In genomic region chr12:38123524-38123923, GRCm38 (mm10) we compare ENCODE assay signal across 10 mouse cellular contexts.
A peak's percentile ranks its signal among the peaks of the same experiment; 100 is the strongest.
DNase-seq lines count a peak whose midpoint lies in the region; ATAC-seq and TF ChIP-seq lines count a peak whose summit lies in the region.
"Had no signal": no experiment of that assay in that cellular context is flagged by ENCODE, and none has a peak within 500 bp of the region (broad histone marks: within the 10 kb centered on the region; RNA-seq: fewer than 3 reads in every experiment).

No protein-coding gene starts in this region.

- no peak for ATAC-seq in heart, embryonic 11.5 days (replicated peaks; ENCODE audit: insufficient number of reproducible peaks, low FRiP score, low TSS enrichment)
- ATAC-seq in lung, embryonic 14.5 days (ENCODE audit: insufficient read depth): no peak
- ATAC-seq in megakaryocyte-erythroid progenitor cell, adult 5-6 weeks (replicated peaks; ENCODE audit: low FRiP score, low TSS enrichment, poor library complexity, severe bottlenecking): no peak

- H3K4me3 ChIP-seq in heart, embryonic 11.5 days (ENCODE audit: low read depth, low read length): no peak overlapping the region
- no peak overlapping the region for H3K4me3 ChIP-seq in lung, embryonic 14.5 days (ENCODE audit: low read depth, low read length)
- no peak overlapping the region for H3K4me3 ChIP-seq in lung, adult 2 months (replicated peaks; ENCODE audit: extremely low read depth, low read depth, low read length)
- H3K4me3 ChIP-seq: embryonic facial prominence, embryonic 15.5 days had no signal

- DNase-seq in heart, postnatal 4 days: peak; percentile 13
- peak; percentile 80 for DNase-seq in lung, embryonic 14.5 days
- DNase-seq in lung, adult 2 months: no peak
- DNase-seq in brain, embryonic 14.5 days (ENCODE audit: low read depth): peak; percentile 81
- DNase-seq in retina, embryonic 14.5 days (ENCODE audit: low spot score): peak; percentile 66
- DNase-seq in gastrocnemius, adult 18-20 months (ENCODE audit: low spot score): no peak
- DNase-seq: thymus, adult 18-20 months had no signal

- no peak for TF ChIP-seq POLR2A in lung, adult 2 months (IDR thresholded peaks at IDR 0.05; ENCODE audit: borderline replicate concordance, extremely low read depth, low read depth, low read length)
- no peak for TF ChIP-seq POLR2A in brain, embryonic 14.5 days (IDR thresholded peaks at IDR 0.05; ENCODE audit: borderline replicate concordance, extremely low read depth, insufficient read depth, insufficient read length, poor library complexity, severe bottlenecking)

- H3K27me3 ChIP-seq in heart, embryonic 11.5 days (ENCODE audit: control insufficient read depth, insufficient read depth, low read length): no peaks in the 10 kb centered on the region
- H3K27me3 ChIP-seq in lung, embryonic 14.5 days (ENCODE audit: insufficient read depth, low read length): no peaks in the 10 kb centered on the region
- H3K27me3 ChIP-seq: embryonic facial prominence, embryonic 15.5 days had no signal

- H3K9me3 ChIP-seq in heart, embryonic 11.5 days (replicated peaks; ENCODE audit: control insufficient read depth, low read length): no peaks in the 10 kb centered on the region
- H3K9me3 ChIP-seq in lung, embryonic 14.5 days (ENCODE audit: low read depth, low read length): no peaks in the 10 kb centered on the region
- H3K9me3 ChIP-seq: embryonic facial prominence, embryonic 15.5 days had no signal

- no peaks in the 10 kb centered on the region for H3K4me1 ChIP-seq in heart, embryonic 11.5 days (ENCODE audit: control insufficient read depth, insufficient read depth, low read length)
- H3K4me1 ChIP-seq in lung, embryonic 14.5 days (ENCODE audit: insufficient read depth): no peaks in the 10 kb centered on the region
- H3K4me1 ChIP-seq in lung, adult 2 months (ENCODE audit: control insufficient read depth, insufficient read depth, low read length): no peaks in the 10 kb centered on the region
- H3K4me1 ChIP-seq: embryonic facial prominence, embryonic 15.5 days had no signal

- TF ChIP-seq CTCF in lung, embryonic 14.5 days (IDR thresholded peaks at IDR 0.05; ENCODE audit: low read depth): peak; percentile 60
- TF ChIP-seq CTCF in lung, adult 2 months (IDR thresholded peaks at IDR 0.05; ENCODE audit: insufficient read depth, low read length): no peak
- TF ChIP-seq CTCF in brain, embryonic 14.5 days (IDR thresholded peaks at IDR 0.05; ENCODE audit: borderline replicate concordance, extremely low read depth, insufficient read depth, insufficient read length): peak; percentile 49; the same call in 1 of the 2 replicates

- H3K4me2 ChIP-seq in heart, embryonic 11.5 days: no peak overlapping the region
- no peak overlapping the region for H3K4me2 ChIP-seq in lung, embryonic 14.5 days
- H3K4me2 ChIP-seq: embryonic facial prominence, embryonic 15.5 days had no signal

- H3K9ac ChIP-seq in heart, embryonic 11.5 days (ENCODE audit: low read depth, low read length): no peak overlapping the region
- no peak overlapping the region for H3K9ac ChIP-seq in lung, embryonic 14.5 days
- H3K9ac ChIP-seq: embryonic facial prominence, embryonic 15.5 days had no signal

- H3K36me3 ChIP-seq in heart, embryonic 11.5 days (ENCODE audit: control insufficient read depth, insufficient read depth, low read length): no peaks in the 10 kb centered on the region
- H3K36me3 ChIP-seq in lung, embryonic 14.5 days (ENCODE audit: insufficient read depth): no peaks in the 10 kb centered on the region
- H3K36me3 ChIP-seq: embryonic facial prominence, embryonic 15.5 days had no signal

- H3K27ac ChIP-seq in heart, embryonic 11.5 days (ENCODE audit: low read depth, low read length): no peak overlapping the region
- no peak overlapping the region for H3K27ac ChIP-seq in lung, embryonic 14.5 days (ENCODE audit: low read depth)
- H3K27ac ChIP-seq: embryonic facial prominence, embryonic 15.5 days had no signal

Comparison
In these comparisons a context has a peak if more than half of its experiments do, and no peak if none do; other contexts are left out.
1. DNase-seq: peak in heart, postnatal 4 days (single experiment), lung, embryonic 14.5 days (single experiment), brain, embryonic 14.5 days (single experiment) and retina, embryonic 14.5 days (single experiment); none in lung, adult 2 months (single experiment) and gastrocnemius, adult 18-20 months (single experiment).